Mouse (Mus musculus): ENCODE measurements around the gene Cyb5r4.

GRCm38 (mm10) chr9:87015938-87016294 lies 5.9 kb upstream of the Cyb5r4 start:
- TF ChIP-seq KAT2A (IDR thresholded peaks at IDR 0.05; ENCODE audit: insufficient replicate concordance, low read length) (no peak), E2F4 (IDR thresholded peaks at IDR 0.05; ENCODE audit: insufficient replicate concordance, low read depth, low read length) (no peak), MXI1 (IDR thresholded peaks at IDR 0.05; ENCODE audit: low read depth, low read length) (no peak), CTCF (conservative IDR thresholded peaks at IDR 0.05 in 1 of 2, IDR thresholded peaks at IDR 0.05 in 1 of 2; ENCODE audit: low read depth in 2 of 2, low read length in 2 of 2) (no peak), POLR2A (IDR thresholded peaks at IDR 0.05; ENCODE audit: low read depth, low read length) (no peak), MEF2A (IDR thresholded peaks at IDR 0.05; ENCODE audit: borderline replicate concordance, low read depth, low read length) (no peak), PAX5 (IDR thresholded peaks at IDR 0.05; ENCODE audit: low read length) (no peak), NRF1 (IDR thresholded peaks at IDR 0.05; ENCODE audit: low read depth, low read length) (no peak)
